Mouse (Mus musculus) midbrain, postnatal 0 days (tissue): ENCODE results near the gene Myof. TPM values are rescaled to one million over a fixed set of nuclear protein-coding genes. Genes with fewer than 3 reads are reported as not detected.

Experiments
- ATAC-seq: fragments of 200-750 bp; cut with Nextera tagmentation; 2 replicates; pipeline ENCODE4 v1.8.0; 2017; ENCODE audit warnings: moderate number of reproducible peaks, mild to moderate bottlenecking, moderate TSS enrichment, moderate library complexity; ENCODE audit not compliant: low FRiP score
- DNase-seq: peaks from one replicate; pipeline ENCODE4 v3.0.0-alpha.2; 2015; ENCODE audit warnings: low spot score
- H3K27ac ChIP-seq: fragments of 300-500 bp; sonication (generic); 2 replicates; pipeline ENCODE4 v1.5.1; 2014; ENCODE audit warnings: low read depth, mild to moderate bottlenecking, low read length, mixed read lengths
- H3K27me3 ChIP-seq: fragments of 300-500 bp; sonication (generic); 2 replicates; pipeline ENCODE4 v1.6.1; 2014; ENCODE audit warnings: low read length, control low read depth, mixed read lengths; ENCODE audit not compliant: insufficient read depth
- H3K36me3 ChIP-seq: fragments of 300-500 bp; sonication (generic); 2 replicates; pipeline ENCODE4 v1.6.1; 2014; ENCODE audit warnings: low read length, control low read depth, mixed read lengths; ENCODE audit not compliant: insufficient read depth
- H3K4me1 ChIP-seq: fragments of 300-500 bp; sonication (generic); 2 replicates; pipeline ENCODE4 v1.6.1; 2014; ENCODE audit warnings: mild to moderate bottlenecking, control low read depth, antibody characterized with exemption, low read length, mixed read lengths; ENCODE audit not compliant: insufficient read depth
- H3K4me2 ChIP-seq: fragments of 300-500 bp; sonication (generic); 2 replicates; pipeline ENCODE4 v1.6.1; 2014; ENCODE audit warnings: low read depth, mild to moderate bottlenecking, low read length, mixed read lengths; ENCODE audit not compliant: poor library complexity, severe bottlenecking
- H3K4me3 ChIP-seq: fragments of 300-500 bp; sonication (generic); 2 replicates; pipeline ENCODE4 v1.5.1; 2014; ENCODE audit warnings: low read depth, mild to moderate bottlenecking, low read length, moderate library complexity
- H3K9ac ChIP-seq: fragments of 300-500 bp; sonication (generic); replicated peaks from 2 replicates; pipeline ENCODE4 v1.6.1; 2014; ENCODE audit warnings: mild to moderate bottlenecking, low read length, moderate library complexity, mixed read lengths; ENCODE audit not compliant: poor library complexity, severe bottlenecking
- H3K9me3 ChIP-seq: fragments of 300-500 bp; sonication (generic); 2 replicates; pipeline ENCODE4 v1.6.1; 2016; ENCODE audit warnings: low read length, control low read depth
- CTCF ChIP-seq: IDR thresholded peaks from 2 replicates; pipeline ENCODE4 v1.5.1; 2016; ENCODE audit warnings: antibody characterized with exemption, mild to moderate bottlenecking
- WGBS: fragments of 180-500 bp; shearing (Covaris S2); extraction: QIAGEN DNeasy Blood & Tissue Kit; methylation state at CpG from one replicate; pipeline ENCODE4 v1.1.7; 2014; 5-methylcytosine and 5-hydroxymethylcytosine counted together
- polyA plus RNA-seq: library from polyadenylated mRNA; unstranded; fragments of >200 nt; fragmentation: Nextera tagmentation; extraction: Ambion mirVana; gene quantifications from 2 replicates; pipeline ENCODE4 v1.2.1, GENCODE M21; 2015
- total RNA-seq: library from RNA; depleted of rRNA; stranded (reverse); fragments of >200 nt; gene quantifications from 2 replicates; pipeline ENCODE4 v1.2.3, GENCODE M21; 2014

The Myof gene
- total and polyA plus RNA-seq, 2 experiments from 2014 or later = 2.1 to 5.4 TPM

DNA sequence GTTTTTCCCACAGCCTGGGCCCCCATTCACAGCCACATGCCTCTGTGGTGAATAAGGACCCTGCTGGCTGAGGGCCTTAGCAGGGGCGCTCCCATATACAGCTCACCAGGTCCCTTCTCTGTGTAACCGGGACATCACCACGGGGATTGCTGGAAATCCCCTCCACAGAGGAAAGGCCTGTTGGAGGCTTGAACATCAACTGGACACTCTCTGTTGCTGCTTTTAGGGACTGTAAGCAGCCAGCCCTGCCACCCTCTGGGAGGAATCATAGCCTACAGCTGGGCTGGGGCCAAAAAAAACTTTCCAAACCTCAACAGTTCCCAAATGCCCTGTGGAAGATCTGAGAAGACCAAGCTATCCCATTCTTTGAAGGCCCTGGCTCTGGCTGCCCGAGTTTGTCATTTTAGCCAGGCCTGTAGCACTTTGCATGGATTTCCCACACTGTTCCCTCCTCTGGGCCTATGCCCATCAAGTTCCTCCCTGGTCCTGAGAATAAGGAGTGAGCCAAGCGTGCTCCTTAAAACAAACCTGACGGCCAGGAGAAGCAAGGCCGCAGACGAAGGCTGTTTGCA is 38.5 kb downstream of the Myof start:
- no peaks in the 10 kb centered on the region for H3K27me3 ChIP-seq
- DNase-seq (no peak), ATAC-seq (no peak)
- no peaks in the 10 kb centered on the region for H3K36me3 ChIP-seq
- H3K9me3 ChIP-seq = no peaks in the 10 kb centered on the region
- 79% methylated on average over 8 of the region's 8 CpGs for WGBS
- no peak overlapping the region for H3K9ac ChIP-seq
- no peaks in the 10 kb centered on the region for H3K4me1 ChIP-seq
- no peak overlapping the region for H3K4me2 ChIP-seq
- H3K27ac ChIP-seq = no peak overlapping the region
- TF ChIP-seq CTCF = no peak
- H3K4me3 ChIP-seq = no peak overlapping the region

DNA sequence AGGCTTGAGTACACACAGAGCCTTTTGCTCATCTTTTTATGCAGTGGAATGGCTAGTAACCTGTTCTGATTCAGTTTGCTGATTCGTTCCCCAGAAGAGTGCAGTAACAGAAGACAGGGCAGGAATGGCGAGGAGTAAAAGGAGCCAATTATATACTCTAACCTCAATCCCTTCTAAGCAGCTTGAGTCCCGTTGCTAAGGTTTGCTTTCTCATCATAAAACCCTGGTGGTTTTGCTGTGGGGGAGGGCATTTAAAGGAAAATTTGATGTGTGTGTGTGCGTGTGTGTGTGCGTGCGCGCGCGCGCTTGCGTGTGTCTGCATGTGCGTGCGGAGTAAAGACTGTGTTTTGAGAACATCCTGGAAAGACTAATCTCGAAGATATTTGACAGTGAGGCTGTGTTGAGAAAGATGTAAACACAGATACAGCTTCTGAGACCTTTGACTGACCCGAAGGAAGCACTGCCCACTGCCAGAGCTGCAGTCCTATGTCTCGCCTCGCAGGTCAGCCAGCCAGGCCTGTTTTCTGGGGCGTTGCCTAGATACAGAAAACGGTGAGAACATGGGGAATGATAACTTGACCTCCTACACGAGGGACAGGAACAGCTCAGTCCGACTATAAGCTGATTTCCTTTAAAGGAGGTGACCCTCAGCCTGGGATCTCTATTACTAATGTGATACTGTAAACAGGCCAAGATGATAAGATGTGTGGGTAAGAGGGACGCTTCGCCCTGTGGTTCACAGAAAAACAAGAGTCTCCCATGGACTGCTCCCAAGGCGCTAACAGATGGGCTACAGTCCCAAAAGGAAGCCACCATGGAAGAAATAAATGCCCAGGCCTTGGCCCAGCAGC is 39.5 kb downstream of the Myof start:
- H3K4me3 ChIP-seq = no peak overlapping the region
- WGBS = 65% methylated on average over 24 of the region's 24 CpGs
- 0 out of 2 replicates have a peak, but pooled peaks have one; percentile 23 for ATAC-seq
- no peaks in the 10 kb centered on the region for H3K4me1 ChIP-seq
- no peaks in the 10 kb centered on the region for H3K27me3 ChIP-seq
- H3K4me2 ChIP-seq = no peak overlapping the region
- no peak overlapping the region for H3K9ac ChIP-seq
- no peak for TF ChIP-seq CTCF
- no peaks in the 10 kb centered on the region for H3K36me3 ChIP-seq
- no peak for DNase-seq
- no peaks in the 10 kb centered on the region for H3K9me3 ChIP-seq
- H3K27ac ChIP-seq = no peak overlapping the region

DNA sequence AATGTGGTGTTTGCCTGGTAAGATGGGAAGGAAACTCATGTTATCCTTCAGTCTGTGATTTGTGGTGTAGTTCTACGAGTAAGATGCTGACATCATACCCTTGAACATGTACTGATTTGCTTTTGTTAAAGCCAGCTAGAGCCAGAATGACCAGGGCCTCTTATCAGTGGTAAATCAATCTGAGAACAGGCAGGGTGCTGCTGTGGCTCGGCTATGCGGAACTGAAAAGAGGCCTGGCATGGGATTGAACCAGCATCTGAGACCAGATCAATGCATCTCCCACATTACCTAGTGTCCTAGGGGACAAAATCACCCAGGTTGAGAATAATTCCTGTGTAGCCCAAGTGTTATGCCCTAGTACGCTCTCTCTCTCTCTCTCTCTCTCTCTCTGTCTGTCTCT is 40.6 kb downstream of the Myof start:
- Histone ChIP-seq H3K9ac (no peak overlapping the region), H3K9me3 (no peaks in the 10 kb centered on the region), H3K27ac (no peak overlapping the region), H3K4me1 (no peaks in the 10 kb centered on the region), H3K4me2 (no peak overlapping the region), H3K36me3 (no peaks in the 10 kb centered on the region), H3K27me3 (no peaks in the 10 kb centered on the region), H3K4me3 (no peak overlapping the region)
- 91% methylated on average over 4 of the region's 4 CpGs for WGBS
- DNase-seq (no peak), ATAC-seq (no peak)
- TF ChIP-seq CTCF = no peak

DNA sequence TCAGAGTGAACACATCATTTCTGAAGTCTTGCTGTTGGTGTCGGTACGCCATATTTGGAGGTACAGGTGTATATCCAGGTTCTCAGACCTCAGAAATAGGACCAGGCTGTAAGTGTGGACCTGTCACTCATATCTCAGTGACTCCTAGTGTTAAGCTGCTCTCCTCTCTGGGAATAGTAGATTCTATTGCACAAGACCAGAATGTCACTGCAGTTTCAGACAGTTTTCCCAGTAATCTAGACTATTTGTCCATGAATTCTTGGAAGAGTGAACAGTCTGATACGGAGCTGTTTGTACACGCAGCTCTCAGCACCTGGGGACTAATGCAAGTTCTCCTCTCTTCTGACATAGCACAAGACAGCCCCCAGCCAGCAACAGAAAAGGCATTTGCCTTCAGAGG is 42.4 kb downstream of the Myof start:
- WGBS = 94% methylated on average over 4 of the region's 4 CpGs
- no peak overlapping the region for H3K4me2 ChIP-seq
- DNase-seq = no peak

DNA sequence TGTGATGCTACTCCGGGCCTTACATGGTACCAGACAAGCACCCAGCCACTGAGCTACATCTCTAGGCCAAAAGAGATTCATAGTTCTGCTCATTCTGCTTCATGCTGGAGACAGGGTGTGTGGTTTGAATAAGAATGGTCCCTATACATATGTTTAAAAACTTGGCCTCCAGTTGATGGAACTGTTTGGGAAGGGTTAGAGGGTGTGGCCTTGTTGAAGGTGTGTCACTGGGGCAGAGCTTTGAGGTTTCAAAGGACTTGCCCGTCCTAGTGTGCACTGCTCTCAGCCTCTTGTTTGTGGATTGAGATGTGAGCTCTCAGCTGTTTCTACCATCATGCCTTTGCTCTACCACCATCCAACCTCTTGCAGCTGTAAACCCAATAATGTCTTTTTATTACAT is 43.4 kb downstream of the Myof start:
- no peak overlapping the region for H3K4me2 ChIP-seq
- ATAC-seq (no peak), DNase-seq (no peak)
- no peak overlapping the region for H3K4me3 ChIP-seq
- no peaks in the 10 kb centered on the region for H3K27me3 ChIP-seq
- H3K4me1 ChIP-seq = no peaks in the 10 kb centered on the region
- WGBS = 96% methylated on average over 2 of the region's 2 CpGs
- H3K9me3 ChIP-seq = no peaks in the 10 kb centered on the region
- no peaks in the 10 kb centered on the region for H3K36me3 ChIP-seq
- no peak overlapping the region for H3K27ac ChIP-seq
- no peak for TF ChIP-seq CTCF
- H3K9ac ChIP-seq = no peak overlapping the region

More for the DNA sequence above, 42.4 kb downstream of the Myof start:
- Histone ChIP-seq H3K9me3 (no peaks in the 10 kb centered on the region), H3K27me3 (no peaks in the 10 kb centered on the region), H3K27ac (no peak overlapping the region), H3K36me3 (no peaks in the 10 kb centered on the region), H3K9ac (no peak overlapping the region), H3K4me1 (no peaks in the 10 kb centered on the region), H3K4me3 (no peak overlapping the region)
- no peak for ATAC-seq
- no peak for TF ChIP-seq CTCF

DNA sequence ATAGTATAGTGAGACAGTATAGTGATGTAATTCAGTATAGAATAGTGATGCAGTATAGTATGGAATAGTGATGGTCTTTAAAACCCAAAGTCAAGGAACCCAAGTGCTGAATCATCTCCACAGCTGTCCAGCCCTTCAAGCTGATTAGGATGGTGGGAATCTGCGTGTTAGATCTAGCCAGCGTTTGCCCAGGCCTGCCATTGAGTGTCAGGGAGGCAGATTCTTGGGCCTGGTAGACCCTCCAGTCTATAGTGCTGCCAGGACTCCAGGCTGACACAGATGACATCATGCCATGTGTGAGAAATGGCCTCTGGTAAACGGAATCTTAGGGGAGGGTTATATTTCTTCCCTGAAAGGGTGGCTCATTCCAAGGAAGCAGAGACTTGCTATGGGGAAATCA is 49.1 kb downstream of the Myof start:
- H3K36me3 ChIP-seq = no peaks in the 10 kb centered on the region
- WGBS = 90% methylated on average over 3 of the region's 3 CpGs
- H3K4me1 ChIP-seq = no peaks in the 10 kb centered on the region; the same call in 1 of the 2 replicates
- H3K4me3 ChIP-seq = no peak overlapping the region
- ATAC-seq (no peak), DNase-seq (no peak)
- no peak overlapping the region for H3K27ac ChIP-seq
- no peak overlapping the region for H3K4me2 ChIP-seq
- H3K9ac ChIP-seq = no peak overlapping the region
- no peaks in the 10 kb centered on the region for H3K9me3 ChIP-seq
- TF ChIP-seq CTCF = no peak
- H3K27me3 ChIP-seq = no peaks in the 10 kb centered on the region
